Mouse (Mus musculus): ENCODE measurements at regions not wholly inside any gene's neighbourhood (a gene's known extent, or its start where the extent isn't known, plus 50 kb on each side); places are given as distances from the start of the nearest gene placed in this dataset.
A peak's percentile ranks its signal among the peaks of the same experiment; 100 is the strongest.

- 35% methylated on average over 4 of the region's 4 CpGs for WGBS (ENCODE audit: insufficient replicate concordance)
- Histone ChIP-seq H3K27me3 (ENCODE audit: control insufficient read depth, insufficient read depth, low read length) (no peaks in the 10 kb centered on the region), H3K36me3 (ENCODE audit: control insufficient read depth, insufficient read depth, low read length) (no peaks in the 10 kb centered on the region)
Observed at GRCm38 (mm10) chr9:104457635-104458034, 89.5 kb upstream of the Cpne4 start.

DNA sequence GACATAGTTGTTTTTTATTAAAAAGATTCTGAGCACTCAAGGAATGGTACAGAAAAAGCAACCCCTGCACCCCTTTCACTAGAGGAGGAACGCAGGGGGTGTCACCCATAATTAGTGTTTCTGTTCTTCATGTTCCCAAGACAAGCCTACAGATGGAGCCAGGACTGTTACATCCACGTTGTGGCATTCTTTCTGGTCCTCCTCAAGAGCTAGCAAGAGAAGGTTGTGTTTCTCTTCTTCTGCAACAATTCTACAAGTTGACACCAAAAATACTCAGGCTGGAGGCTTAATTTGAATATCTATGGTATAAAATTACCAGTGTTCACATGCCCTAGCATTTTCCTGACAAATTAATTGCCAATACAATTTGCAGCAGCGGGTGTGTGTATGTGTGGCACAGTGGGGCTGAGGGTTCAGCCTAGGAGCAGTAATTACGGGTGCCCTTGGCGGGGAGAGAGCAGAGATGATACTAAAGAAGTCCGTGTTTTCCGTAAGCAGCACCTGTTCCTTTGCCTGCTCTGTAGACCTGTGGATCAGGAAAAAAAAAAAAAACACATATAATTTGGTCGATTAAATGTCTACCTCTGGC, 98.4 kb upstream of the Cpne4 start:
- H3K4me1 ChIP-seq (ENCODE audit: control insufficient read depth, insufficient read depth, low read length), result no peaks in the 10 kb centered on the region
- no peaks in the 10 kb centered on the region for H3K27me3 ChIP-seq (ENCODE audit: control insufficient read depth, insufficient read depth, low read length)
- H3K4me2 ChIP-seq, result no peak overlapping the region
- no peak overlapping the region for H3K27ac ChIP-seq (ENCODE audit: low read depth, low read length)
- 78% methylated on average over 8 of the region's 8 CpGs for WGBS (ENCODE audit: insufficient replicate concordance)
- no peaks in the 10 kb centered on the region for H3K9me3 ChIP-seq (replicated peaks; ENCODE audit: control insufficient read depth, low read length)
- H3K36me3 ChIP-seq (ENCODE audit: control insufficient read depth, insufficient read depth, low read length), result no peaks in the 10 kb centered on the region
- no peak for ATAC-seq (replicated peaks; ENCODE audit: insufficient number of reproducible peaks, low FRiP score, low TSS enrichment)
- H3K9ac ChIP-seq (ENCODE audit: low read depth, low read length), result no peak overlapping the region
- H3K4me3 ChIP-seq (ENCODE audit: low read depth, low read length), result no peak overlapping the region

More at GRCm38 (mm10) chr9:104457635-104458034, 89.5 kb upstream of the Cpne4 start:
- no peak overlapping the region for H3K4me2 ChIP-seq
- no peak overlapping the region for H3K4me3 ChIP-seq (ENCODE audit: low read depth, low read length)
- H3K9ac ChIP-seq (ENCODE audit: low read depth, low read length), result no peak overlapping the region
- no peaks in the 10 kb centered on the region for H3K4me1 ChIP-seq (ENCODE audit: control insufficient read depth, insufficient read depth, low read length)
- ATAC-seq (replicated peaks; ENCODE audit: insufficient number of reproducible peaks, low FRiP score, low TSS enrichment), result no peak
- no peak overlapping the region for H3K27ac ChIP-seq (ENCODE audit: low read depth, low read length)
- H3K9me3 ChIP-seq (replicated peaks; ENCODE audit: control insufficient read depth, low read length), result no peaks in the 10 kb centered on the region

DNA sequence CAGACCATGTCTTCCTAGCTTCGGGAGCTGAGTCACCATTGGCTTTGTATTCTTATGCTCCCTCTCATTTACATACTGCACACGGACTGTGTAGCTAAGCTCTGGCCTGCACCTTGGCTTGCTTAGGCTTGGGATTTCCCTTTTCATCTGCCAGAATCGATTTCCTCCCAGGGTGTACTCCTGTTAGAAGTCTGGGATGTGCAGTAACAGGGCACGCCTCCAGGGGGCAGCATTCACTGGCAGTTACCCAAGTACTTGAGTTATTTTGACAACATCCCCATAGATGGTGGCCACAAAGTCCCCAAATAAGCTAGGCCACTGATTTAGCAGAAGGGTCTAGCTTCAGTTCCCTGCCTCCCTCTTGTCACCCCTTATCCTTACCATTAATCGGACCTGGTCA, 102.2 kb upstream of the Cpne4 start:
- no peak overlapping the region for H3K27ac ChIP-seq (ENCODE audit: low read depth, low read length)
- no peak overlapping the region for H3K4me3 ChIP-seq (ENCODE audit: low read depth, low read length)
- no peak for ATAC-seq (replicated peaks; ENCODE audit: insufficient number of reproducible peaks, low FRiP score, low TSS enrichment)
- H3K27me3 ChIP-seq (ENCODE audit: control insufficient read depth, insufficient read depth, low read length), result no peaks in the 10 kb centered on the region
- H3K9me3 ChIP-seq (replicated peaks; ENCODE audit: control insufficient read depth, low read length), result no peaks in the 10 kb centered on the region
- 56% methylated on average over 5 of the region's 5 CpGs for WGBS (ENCODE audit: insufficient replicate concordance)
- no peaks in the 10 kb centered on the region for H3K36me3 ChIP-seq (ENCODE audit: control insufficient read depth, insufficient read depth, low read length)
- H3K4me1 ChIP-seq (ENCODE audit: control insufficient read depth, insufficient read depth, low read length), result no peaks in the 10 kb centered on the region
- no peak overlapping the region for H3K4me2 ChIP-seq
- no peak overlapping the region for H3K9ac ChIP-seq (ENCODE audit: low read depth, low read length)

DNA sequence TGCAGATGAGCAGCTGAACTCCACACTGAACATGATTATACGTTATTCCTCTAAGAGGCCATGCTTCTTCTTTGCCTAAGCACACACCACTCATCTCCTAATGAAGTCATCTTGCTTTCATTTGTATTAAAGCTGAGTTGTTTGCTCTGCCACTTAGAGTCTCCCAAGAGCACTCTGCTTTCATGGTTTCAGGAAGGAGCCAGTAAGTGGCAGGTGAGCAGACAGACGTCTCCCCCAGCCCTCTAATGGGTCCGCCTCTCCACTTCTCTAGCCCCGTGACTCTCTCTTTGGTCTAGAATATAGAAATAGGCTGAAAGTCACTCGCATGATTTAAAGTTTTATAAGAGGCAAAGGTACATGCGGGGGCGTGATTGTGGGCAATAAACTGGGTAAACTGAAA, 103.8 kb upstream of the Cpne4 start:
- Histone ChIP-seq H3K4me1 (ENCODE audit: control insufficient read depth, insufficient read depth, low read length) (no peaks in the 10 kb centered on the region), H3K27ac (ENCODE audit: low read depth, low read length) (no peak overlapping the region), H3K9ac (ENCODE audit: low read depth, low read length) (no peak overlapping the region), H3K4me3 (ENCODE audit: low read depth, low read length) (no peak overlapping the region), H3K4me2 (no peak overlapping the region), H3K36me3 (ENCODE audit: control insufficient read depth, insufficient read depth, low read length) (no peaks in the 10 kb centered on the region), H3K9me3 (replicated peaks; ENCODE audit: control insufficient read depth, low read length) (no peaks in the 10 kb centered on the region), H3K27me3 (ENCODE audit: control insufficient read depth, insufficient read depth, low read length) (no peaks in the 10 kb centered on the region)
- WGBS (ENCODE audit: insufficient replicate concordance), result 72% methylated on average over 7 of the region's 7 CpGs
- ATAC-seq (replicated peaks; ENCODE audit: insufficient number of reproducible peaks, low FRiP score, low TSS enrichment), result no peak

GRCm38 (mm10) chr9:104413021-104413420, 75.5 kb upstream of the Acpp start:
- Histone ChIP-seq H3K9me3 (replicated peaks; ENCODE audit: control insufficient read depth, low read length) (no peaks in the 10 kb centered on the region), H3K4me2 (no peak overlapping the region), H3K9ac (ENCODE audit: low read depth, low read length) (no peak overlapping the region), H3K27ac (ENCODE audit: low read depth, low read length) (no peak overlapping the region), H3K27me3 (ENCODE audit: control insufficient read depth, insufficient read depth, low read length) (no peaks in the 10 kb centered on the region; the same call in 1 of the 2 replicates), H3K36me3 (ENCODE audit: control insufficient read depth, insufficient read depth, low read length) (no peaks in the 10 kb centered on the region), H3K4me3 (ENCODE audit: low read depth, low read length) (no peak overlapping the region), H3K4me1 (ENCODE audit: control insufficient read depth, insufficient read depth, low read length) (no peaks in the 10 kb centered on the region)
- WGBS (ENCODE audit: insufficient replicate concordance), result 37% methylated on average over 5 of the region's 5 CpGs
- ATAC-seq (replicated peaks; ENCODE audit: insufficient number of reproducible peaks, low FRiP score, low TSS enrichment), result no peak

DNA sequence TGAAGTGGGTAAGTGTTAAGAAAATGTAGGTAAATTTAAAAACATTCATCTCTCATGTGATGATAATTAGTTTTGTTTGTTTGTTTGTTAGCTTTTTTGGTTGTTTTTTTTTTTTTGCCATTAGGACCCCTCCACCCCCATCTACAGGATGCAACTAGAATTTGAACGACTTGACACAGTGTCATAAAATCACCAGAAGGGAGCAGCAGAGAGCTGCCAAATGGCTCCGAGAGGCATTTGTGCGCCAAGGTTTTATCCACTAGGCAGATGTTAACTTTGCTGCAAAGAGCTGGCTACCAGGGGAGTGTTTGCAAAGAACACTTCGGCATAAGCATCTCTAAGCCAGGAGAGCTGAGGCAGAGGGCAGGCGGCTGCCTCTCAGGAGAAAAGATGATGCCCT, 72.7 kb upstream of the Acpp start:
- ATAC-seq (replicated peaks; ENCODE audit: insufficient number of reproducible peaks, low FRiP score, low TSS enrichment), result no peak
- Histone ChIP-seq H3K4me2 (peak overlapping the region; percentile 72; the same call in 1 of the 2 replicates), H3K9ac (ENCODE audit: low read depth, low read length) (no peak overlapping the region), H3K36me3 (ENCODE audit: control insufficient read depth, insufficient read depth, low read length) (no peaks in the 10 kb centered on the region), H3K4me1 (ENCODE audit: control insufficient read depth, insufficient read depth, low read length) (no peaks in the 10 kb centered on the region), H3K9me3 (replicated peaks; ENCODE audit: control insufficient read depth, low read length) (no peaks in the 10 kb centered on the region), H3K27me3 (ENCODE audit: control insufficient read depth, insufficient read depth, low read length) (no peaks in the 10 kb centered on the region; the same call in 1 of the 2 replicates), H3K27ac (ENCODE audit: low read depth, low read length) (no peak overlapping the region), H3K4me3 (ENCODE audit: low read depth, low read length) (no peak overlapping the region)
- 1% methylated on average over 5 of the region's 5 CpGs for WGBS (ENCODE audit: insufficient replicate concordance)

- no peak for ATAC-seq (replicated peaks; ENCODE audit: insufficient number of reproducible peaks, low FRiP score, low TSS enrichment)
- Histone ChIP-seq H3K4me2 (peak overlapping the region; percentile 72), H3K4me3 (ENCODE audit: low read depth, low read length) (peak overlapping the region; percentile 30), H3K27ac (ENCODE audit: low read depth, low read length) (no peak overlapping the region), H3K27me3 (ENCODE audit: control insufficient read depth, insufficient read depth, low read length) (no peaks in the 10 kb centered on the region; the same call in 1 of the 2 replicates), H3K4me1 (ENCODE audit: control insufficient read depth, insufficient read depth, low read length) (no peaks in the 10 kb centered on the region), H3K9me3 (replicated peaks; ENCODE audit: control insufficient read depth, low read length) (no peaks in the 10 kb centered on the region), H3K9ac (ENCODE audit: low read depth, low read length) (no peak overlapping the region), H3K36me3 (ENCODE audit: control insufficient read depth, insufficient read depth, low read length) (no peaks in the 10 kb centered on the region)
- WGBS (ENCODE audit: insufficient replicate concordance), result 18% methylated on average over 12 of the region's 12 CpGs
Observed at GRCm38 (mm10) chr9:104409381-104409780, 71.8 kb upstream of the Acpp start.

- Histone ChIP-seq H3K36me3 (ENCODE audit: control insufficient read depth, insufficient read depth, low read length) (no peaks in the 10 kb centered on the region), H3K4me2 (peak overlapping the region; percentile 72), H3K9me3 (replicated peaks; ENCODE audit: control insufficient read depth, low read length) (no peaks in the 10 kb centered on the region), H3K4me1 (ENCODE audit: control insufficient read depth, insufficient read depth, low read length) (no peaks in the 10 kb centered on the region), H3K27ac (ENCODE audit: low read depth, low read length) (no peak overlapping the region), H3K4me3 (ENCODE audit: low read depth, low read length) (peak overlapping the region; percentile 30), H3K27me3 (ENCODE audit: control insufficient read depth, insufficient read depth, low read length) (no peaks in the 10 kb centered on the region; the same call in 1 of the 2 replicates), H3K9ac (ENCODE audit: low read depth, low read length) (no peak overlapping the region)
- 11% methylated on average over 21 of the region's 21 CpGs for WGBS (ENCODE audit: insufficient replicate concordance)
- peak; percentile 59 for ATAC-seq (replicated peaks; ENCODE audit: insufficient number of reproducible peaks, low FRiP score, low TSS enrichment)
Observed at GRCm38 (mm10) chr9:104408571-104409294, 71.2 kb upstream of the Acpp start.

All from heart, embryonic 11.5 days (tissue).